Mouse (Mus musculus): ENCODE data around the gene Slc25a51.
"Not testable (repeated sequence)": the region's sequence is repeated elsewhere in the genome, so short reads cannot be mapped to it uniquely, and the experiment has no call there.

GRCm38 (mm10) chr4:45382133-45382532 is 26.4 kb downstream of the Slc25a51 start:
- TF ChIP-seq GATA1, TAL1 (IDR thresholded peaks at IDR 0.05; ENCODE audit: low read length): not testable (repeated sequence)
